Mouse (Mus musculus) stomach, embryonic 14.5 days (tissue): ENCODE measurements around the gene Dynlt3. TPM values are rescaled to one million over a fixed set of nuclear protein-coding genes. Genes with fewer than 3 reads are reported as not detected.

Experiments
- polyA plus RNA-seq: library from polyadenylated mRNA; unstranded; fragments of >200 nt; fragmentation: Nextera tagmentation; extraction: Ambion mirVana; gene quantifications from 2 replicates; pipeline ENCODE4 v1.2.1, GENCODE M21; 2014

The Dynlt3 gene
- polyA plus RNA-seq, 1 experiment from 2014 or later, result 67.8 TPM

Other genes with a start within 250 kb of the Dynlt3 start
- 3.0 and 3.3 TPM in 2 replicates for gene Cybb, start 175.2 kb downstream of the Dynlt3 start, polyA plus RNA-seq
- gene H2al1o, start 90.6 kb downstream of the Dynlt3 start, polyA plus RNA-seq, result not detected in 2 replicates
- gene Hypm, start 183.9 kb upstream of the Dynlt3 start, polyA plus RNA-seq, result not detected in 2 replicates
- not detected in 2 replicates for gene H2al3, start 186.7 kb upstream of the Dynlt3 start, polyA plus RNA-seq
- 2.6 and 4.6 TPM in 2 replicates for gene Sytl5, start 222.6 kb upstream of the Dynlt3 start, polyA plus RNA-seq